Mouse (Mus musculus) embryonic fibroblast, embryonic 13.5 days (primary cell): ENCODE measurements around the gene Akap14.

ENCODE experiments used
- CTCF ChIP-seq: IDR thresholded peaks from 2 replicates; pipeline ENCODE4 v1.5.1; 2011; ENCODE audit warnings: mild to moderate bottlenecking, control low read depth, low read length, moderate library complexity, borderline replicate concordance; ENCODE audit not compliant: insufficient read depth
- POLR2A ChIP-seq: IDR thresholded peaks from 2 replicates; pipeline ENCODE4 v1.6.1; 2011; ENCODE audit warnings: low read depth, mild to moderate bottlenecking, control low read depth, low read length, moderate library complexity

GRCm38 (mm10) chrX:37109526-37110192 is 59.0 kb downstream of the Akap14 start:
- no peak for TF ChIP-seq CTCF
- no peak for TF ChIP-seq POLR2A
